Mouse (Mus musculus) CH12.LX (cell line): ENCODE measurements around the gene Nos1ap.

Experiments
- CTCF ChIP-seq, 2 experiments: IDR thresholded peaks in 1 of 2; conservative IDR thresholded peaks in 1 of 2; 2 replicates each; pipeline ENCODE4 v1.5.1; 2011 to 2012; ENCODE audit warnings: low read depth in 2 of 2, low read length in 2 of 2, improper control_type of control experiment in 1 of 2, inconsistent platforms in 1 of 2, mild to moderate bottlenecking in 1 of 2, moderate library complexity in 1 of 2
- E2F4 ChIP-seq: IDR thresholded peaks from 2 replicates; pipeline ENCODE4 v1.6.1; 2011; ENCODE audit warnings: low read depth, low read length, improper control_type of control experiment; ENCODE audit not compliant: insufficient replicate concordance
- ELF1 ChIP-seq: IDR thresholded peaks from 2 replicates; pipeline ENCODE4 v1.6.1; 2014; ENCODE audit warnings: low read depth, mild to moderate bottlenecking, inconsistent platforms, low read length, improper control_type of control experiment
- JUN ChIP-seq: IDR thresholded peaks from 2 replicates; pipeline ENCODE4 v1.6.1; 2011; ENCODE audit warnings: low read depth, mild to moderate bottlenecking, low read length, improper control_type of control experiment, moderate library complexity; ENCODE audit not compliant: insufficient read depth
- JUND ChIP-seq: conservative IDR thresholded peaks from 2 replicates; pipeline ENCODE4 v1.6.1; 2011; ENCODE audit warnings: low read depth, low read length, improper control_type of control experiment
- MAFK ChIP-seq: IDR thresholded peaks from 2 replicates; pipeline ENCODE4 v1.6.1; 2011; ENCODE audit warnings: low read length, improper control_type of control experiment; ENCODE audit not compliant: insufficient replicate concordance
- MAX ChIP-seq: IDR thresholded peaks from 2 replicates; pipeline ENCODE4 v1.6.1; 2011; ENCODE audit warnings: low read length, improper control_type of control experiment
- MXI1 ChIP-seq: IDR thresholded peaks from 2 replicates; pipeline ENCODE4 v1.6.1; 2011; ENCODE audit warnings: mild to moderate bottlenecking, low read depth, low read length, improper control_type of control experiment
- NELFE ChIP-seq: IDR thresholded peaks from 2 replicates; pipeline ENCODE4 v1.6.1; 2011; ENCODE audit warnings: low read depth, low read length, improper control_type of control experiment
- POLR2A ChIP-seq: IDR thresholded peaks from 2 replicates; pipeline ENCODE4 v1.6.1; 2011; ENCODE audit warnings: low read depth, mild to moderate bottlenecking, improper control_type of control experiment, low read length
- SIN3A ChIP-seq: IDR thresholded peaks from 2 replicates; pipeline ENCODE4 v1.6.1; 2012; ENCODE audit warnings: low read length, improper control_type of control experiment, inconsistent platforms
- USF2 ChIP-seq: conservative IDR thresholded peaks from 2 replicates; pipeline ENCODE4 v1.6.1; 2011; ENCODE audit warnings: low read depth, low read length, improper control_type of control experiment
- ZNF384 ChIP-seq: IDR thresholded peaks from 2 replicates; pipeline ENCODE4 v1.6.1; 2012; ENCODE audit warnings: low read depth, low read length, improper control_type of control experiment, inconsistent platforms

DNA sequence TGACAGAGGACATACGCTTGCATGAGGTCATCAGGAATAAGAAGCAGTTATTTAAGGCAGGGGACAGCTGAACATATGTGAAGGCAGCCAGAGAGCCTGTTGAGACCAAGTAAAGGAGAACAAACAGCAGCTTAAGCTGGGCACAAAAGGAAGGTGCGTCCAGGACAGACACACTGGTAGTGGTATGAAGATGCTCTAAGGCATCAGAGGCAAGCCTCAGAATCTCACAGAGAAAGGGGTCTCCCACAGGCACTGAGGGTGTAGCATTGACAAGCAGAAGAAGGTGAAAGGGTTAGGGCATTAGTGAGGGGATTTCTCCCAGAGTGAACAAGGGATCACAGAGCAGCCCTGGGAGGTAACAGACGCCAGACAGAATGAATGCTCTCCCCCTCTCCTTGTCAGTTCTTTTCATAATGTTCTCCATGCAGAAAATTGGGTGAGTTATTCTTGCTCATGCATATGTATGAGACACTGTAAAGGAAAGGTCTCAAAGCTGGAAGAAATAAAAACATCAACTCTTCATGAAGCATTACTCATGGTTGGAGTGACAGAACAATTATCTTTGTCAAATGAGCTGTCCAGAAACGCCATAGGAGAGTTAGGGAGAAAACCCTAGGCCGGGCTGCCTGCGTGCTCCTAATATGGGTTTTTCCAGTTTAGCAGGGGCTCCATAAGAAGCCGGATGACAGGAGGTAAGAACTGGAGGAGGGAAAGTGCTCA, 222.5 kb downstream of the Nos1ap start:
- no peak for TF ChIP-seq NELFE
- no peak for TF ChIP-seq ELF1
- no peak for TF ChIP-seq USF2
- no peak for TF ChIP-seq MXI1
- TF ChIP-seq CTCF (conservative IDR thresholded peaks at IDR 0.05 in 1 of 2, IDR thresholded peaks at IDR 0.05 in 1 of 2; ENCODE audit: low read depth in 2 of 2, low read length in 2 of 2): no peak
- no peak for TF ChIP-seq MAFK
- TF ChIP-seq JUN: no peak
- no peak for TF ChIP-seq SIN3A
- no peak for TF ChIP-seq MAX
- no peak for TF ChIP-seq ZNF384
- TF ChIP-seq E2F4: no peak
- no peak for TF ChIP-seq JUND
- no peak for TF ChIP-seq POLR2A
